Mouse (Mus musculus): ENCODE measurements at regions not wholly inside any gene's neighbourhood (a gene's known extent, or its start where the extent isn't known, plus 50 kb on each side); places are given as distances from the start of the nearest gene placed in this dataset.

GRCm38 (mm10) chr14:58426472-58426871, 356.1 kb downstream of the Fgf9 start:
- DNase-seq (ENCODE audit: low read depth in 3 of 3, low spot score in 3 of 3) (no peak), ATAC-seq (ENCODE audit: insufficient read depth) (no peak)
- no peak for TF ChIP-seq EP300 (IDR thresholded peaks at IDR 0.05; ENCODE audit: low read depth)
- TF ChIP-seq CTCF (IDR thresholded peaks at IDR 0.05; ENCODE audit: low read depth): no peak
- Histone ChIP-seq H3K9me3 (ENCODE audit: control insufficient read depth, low read length) (no peaks in the 10 kb centered on the region), H3K27me3 (ENCODE audit: control insufficient read depth, insufficient read depth, low read length) (no peaks in the 10 kb centered on the region), H3K4me1 (replicated peaks; ENCODE audit: control insufficient read depth in 2 of 2, insufficient read depth in 2 of 2, low read length in 1 of 2) (no peaks in the 10 kb centered on the region), H3K4me3 (ENCODE audit: insufficient read depth in 1 of 2, low read depth in 2 of 2, low read length in 2 of 2) (no peak overlapping the region), H3K9ac (replicated peaks) (no peak overlapping the region), H3K36me3 (replicated peaks; ENCODE audit: control insufficient read depth, insufficient read depth, low read depth) (no peaks in the 10 kb centered on the region), H3K27ac (no peak overlapping the region), H3K4me2 (ENCODE audit: low read depth) (no peak overlapping the region)
- 50% methylated on average over 6 of the region's 6 CpGs for WGBS (ENCODE audit: insufficient replicate concordance)

- H3K9me3 ChIP-seq (ENCODE audit: control insufficient read depth, low read length): no peaks in the 10 kb centered on the region
- H3K4me2 ChIP-seq (ENCODE audit: low read depth): no peak overlapping the region
- WGBS (ENCODE audit: insufficient replicate concordance): 44% methylated on average over 5 of the region's 5 CpGs
- no peak for ATAC-seq (ENCODE audit: insufficient read depth)
- no peak overlapping the region for H3K9ac ChIP-seq (replicated peaks)
- no peak overlapping the region for H3K4me3 ChIP-seq (ENCODE audit: insufficient read depth in 1 of 2, low read depth in 2 of 2, low read length in 2 of 2)
- no peaks in the 10 kb centered on the region for H3K27me3 ChIP-seq (ENCODE audit: control insufficient read depth, insufficient read depth, low read length)
- DNase-seq (ENCODE audit: low read depth in 3 of 3, low spot score in 3 of 3): no peak
- no peak overlapping the region for H3K27ac ChIP-seq
- no peaks in the 10 kb centered on the region for H3K4me1 ChIP-seq (replicated peaks; ENCODE audit: control insufficient read depth in 2 of 2, insufficient read depth in 2 of 2, low read length in 1 of 2)
- H3K36me3 ChIP-seq (replicated peaks; ENCODE audit: control insufficient read depth, insufficient read depth, low read depth): no peaks in the 10 kb centered on the region
- TF ChIP-seq CTCF (IDR thresholded peaks at IDR 0.05; ENCODE audit: low read depth) (no peak), EP300 (IDR thresholded peaks at IDR 0.05; ENCODE audit: low read depth) (no peak)
These were observed 351.6 kb downstream of the Fgf9 start for GRCm38 (mm10) chr14:58421904-58422303.

- H3K9me3 ChIP-seq (ENCODE audit: control insufficient read depth, low read length): no peaks in the 10 kb centered on the region
- ATAC-seq (ENCODE audit: insufficient read depth) (no peak), DNase-seq (ENCODE audit: low read depth in 3 of 3, low spot score in 3 of 3) (no peak)
- no peak overlapping the region for H3K9ac ChIP-seq (replicated peaks)
- 49% methylated on average over 1 of the region's 1 CpGs for WGBS (ENCODE audit: insufficient replicate concordance)
- H3K36me3 ChIP-seq (replicated peaks; ENCODE audit: control insufficient read depth, insufficient read depth, low read depth): no peaks in the 10 kb centered on the region
- H3K27me3 ChIP-seq (ENCODE audit: control insufficient read depth, insufficient read depth, low read length): no peaks in the 10 kb centered on the region
- H3K27ac ChIP-seq: no peak overlapping the region
- TF ChIP-seq EP300 (IDR thresholded peaks at IDR 0.05; ENCODE audit: low read depth) (no peak), CTCF (IDR thresholded peaks at IDR 0.05; ENCODE audit: low read depth) (no peak)
- no peak overlapping the region for H3K4me2 ChIP-seq (ENCODE audit: low read depth)
- no peaks in the 10 kb centered on the region for H3K4me1 ChIP-seq (replicated peaks; ENCODE audit: control insufficient read depth in 2 of 2, insufficient read depth in 2 of 2, low read length in 1 of 2)
- no peak overlapping the region for H3K4me3 ChIP-seq (ENCODE audit: insufficient read depth in 1 of 2, low read depth in 2 of 2, low read length in 2 of 2)
These were observed 347.2 kb downstream of the Fgf9 start for GRCm38 (mm10) chr14:58417545-58417944.

GRCm38 (mm10) chr14:58392055-58392726, 321.8 kb downstream of the Fgf9 start:
- Histone ChIP-seq H3K9me3 (ENCODE audit: control insufficient read depth, low read length) (no peaks in the 10 kb centered on the region), H3K27ac (no peak overlapping the region), H3K4me2 (ENCODE audit: low read depth) (no peak overlapping the region), H3K9ac (replicated peaks) (no peak overlapping the region), H3K4me3 (ENCODE audit: insufficient read depth in 1 of 2, low read depth in 2 of 2, low read length in 2 of 2) (no peak overlapping the region), H3K27me3 (ENCODE audit: control insufficient read depth, insufficient read depth, low read length) (no peaks in the 10 kb centered on the region), H3K36me3 (replicated peaks; ENCODE audit: control insufficient read depth, insufficient read depth, low read depth) (no peaks in the 10 kb centered on the region), H3K4me1 (replicated peaks; ENCODE audit: control insufficient read depth in 2 of 2, insufficient read depth in 2 of 2, low read length in 1 of 2) (no peaks in the 10 kb centered on the region)
- no peak for ATAC-seq (ENCODE audit: insufficient read depth)
- DNase-seq (ENCODE audit: low read depth in 3 of 3, low spot score in 3 of 3): no peak
- TF ChIP-seq EP300 (IDR thresholded peaks at IDR 0.05; ENCODE audit: low read depth): no peak
- no peak for TF ChIP-seq CTCF (IDR thresholded peaks at IDR 0.05; ENCODE audit: low read depth)
- 72% methylated on average over 9 of the region's 9 CpGs for WGBS (ENCODE audit: insufficient replicate concordance)

GRCm38 (mm10) chr14:58390741-58391140, 320.4 kb downstream of the Fgf9 start:
- no peaks in the 10 kb centered on the region for H3K4me1 ChIP-seq (replicated peaks; ENCODE audit: control insufficient read depth in 2 of 2, insufficient read depth in 2 of 2, low read length in 1 of 2)
- no peak overlapping the region for H3K4me3 ChIP-seq (ENCODE audit: insufficient read depth in 1 of 2, low read depth in 2 of 2, low read length in 2 of 2)
- 62% methylated on average over 2 of the region's 2 CpGs for WGBS (ENCODE audit: insufficient replicate concordance)
- no peak overlapping the region for H3K9ac ChIP-seq (replicated peaks)
- H3K4me2 ChIP-seq (ENCODE audit: low read depth): no peak overlapping the region
- no peaks in the 10 kb centered on the region for H3K9me3 ChIP-seq (ENCODE audit: control insufficient read depth, low read length)
- no peaks in the 10 kb centered on the region for H3K27me3 ChIP-seq (ENCODE audit: control insufficient read depth, insufficient read depth, low read length)
- ATAC-seq (ENCODE audit: insufficient read depth) (no peak), DNase-seq (ENCODE audit: low read depth in 3 of 3, low spot score in 3 of 3) (no peak)
- TF ChIP-seq EP300 (IDR thresholded peaks at IDR 0.05; ENCODE audit: low read depth) (no peak), CTCF (IDR thresholded peaks at IDR 0.05; ENCODE audit: low read depth) (no peak)
- no peaks in the 10 kb centered on the region for H3K36me3 ChIP-seq (replicated peaks; ENCODE audit: control insufficient read depth, insufficient read depth, low read depth)
- H3K27ac ChIP-seq: no peak overlapping the region
